Mouse (Mus musculus): ENCODE measurements around the gene Chrm4.

GRCm38 (mm10) chr2:91928534-91929350 lies 1.7 kb downstream of the Chrm4 start:
- no peak for TF ChIP-seq POLR2A (IDR thresholded peaks at IDR 0.05; ENCODE audit: control insufficient read depth, extremely low read depth, insufficient read depth, low read length, poor library complexity)
- no peak for TF ChIP-seq CTCF (IDR thresholded peaks at IDR 0.05; ENCODE audit: borderline replicate concordance, control insufficient read depth, extremely low read depth, insufficient read depth, low read length, poor library complexity)
